Mouse (Mus musculus) ovary, postnatal 10 days (tissue): ENCODE data around the gene Slc35b2.

Experiments
- DNase-seq: peaks from one replicate; pipeline ENCODE4 v3.0.0; 2022; ENCODE audit warnings: low spot score

Gene Slc35b2

DNA sequence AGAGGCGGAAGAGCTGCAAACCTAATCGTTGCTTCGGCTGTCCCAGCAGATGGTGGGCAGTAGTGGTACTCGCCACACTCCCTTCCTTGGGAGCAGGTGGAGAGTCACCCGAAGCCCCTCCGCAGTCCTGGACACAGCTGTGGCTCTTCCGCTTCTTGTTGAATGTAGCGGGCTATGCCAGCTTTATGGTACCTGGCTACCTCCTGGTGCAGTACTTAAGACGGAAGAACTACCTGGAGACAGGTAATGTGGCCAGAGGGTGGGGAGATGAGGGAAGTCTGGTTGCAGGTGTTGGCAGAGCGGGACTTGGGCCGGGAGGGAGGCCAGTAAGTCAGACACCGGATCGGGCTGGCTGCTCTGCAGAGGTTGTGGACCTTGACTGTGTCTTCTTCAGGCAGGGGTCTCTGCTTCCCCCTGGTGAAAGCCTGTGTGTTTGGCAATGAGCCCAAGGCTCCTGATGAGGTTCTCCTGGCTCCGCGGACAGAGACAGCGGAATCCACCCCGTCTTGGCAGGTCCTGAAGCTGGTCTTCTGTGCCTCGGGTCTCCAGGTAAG lies 934 bp downstream of the Slc35b2 start:
- no peak for DNase-seq

DNA sequence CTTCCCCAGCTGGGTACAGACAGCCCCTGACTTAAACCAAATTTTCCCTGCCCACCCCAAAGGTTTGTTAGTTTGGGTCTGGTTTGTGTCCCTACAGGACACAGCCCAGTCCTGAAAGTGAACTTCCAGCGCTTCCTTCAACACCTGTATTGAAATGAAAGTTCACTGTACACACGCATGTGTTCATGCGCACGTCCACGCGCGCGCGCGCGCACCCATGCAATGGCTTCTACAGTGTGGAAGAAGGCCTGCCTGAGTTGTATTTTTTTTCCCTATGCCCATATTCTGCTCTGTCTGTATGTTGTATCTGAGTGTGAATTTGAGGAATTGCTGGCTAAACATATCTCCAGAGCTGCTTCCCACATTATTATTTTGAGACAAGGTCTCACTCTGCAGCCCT lies 1.4 kb downstream of the Slc35b2 start:
- no peak for DNase-seq

DNA sequence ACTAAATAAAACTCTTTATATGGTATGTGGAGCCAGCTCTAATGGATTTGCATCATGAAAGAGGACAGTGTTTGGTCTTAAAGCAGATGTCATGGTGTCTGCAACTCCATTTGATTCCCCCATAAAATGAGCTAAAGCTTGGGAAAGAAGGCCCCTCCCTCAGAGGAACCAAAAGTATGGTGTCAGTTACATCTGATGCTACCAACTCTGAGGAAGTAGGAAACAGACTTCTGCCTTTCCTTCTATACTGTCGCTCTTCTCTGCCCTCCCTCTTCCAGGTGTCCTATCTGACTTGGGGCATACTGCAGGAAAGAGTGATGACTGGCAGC lies 2.3 kb downstream of the Slc35b2 start:
- no peak for DNase-seq

DNA sequence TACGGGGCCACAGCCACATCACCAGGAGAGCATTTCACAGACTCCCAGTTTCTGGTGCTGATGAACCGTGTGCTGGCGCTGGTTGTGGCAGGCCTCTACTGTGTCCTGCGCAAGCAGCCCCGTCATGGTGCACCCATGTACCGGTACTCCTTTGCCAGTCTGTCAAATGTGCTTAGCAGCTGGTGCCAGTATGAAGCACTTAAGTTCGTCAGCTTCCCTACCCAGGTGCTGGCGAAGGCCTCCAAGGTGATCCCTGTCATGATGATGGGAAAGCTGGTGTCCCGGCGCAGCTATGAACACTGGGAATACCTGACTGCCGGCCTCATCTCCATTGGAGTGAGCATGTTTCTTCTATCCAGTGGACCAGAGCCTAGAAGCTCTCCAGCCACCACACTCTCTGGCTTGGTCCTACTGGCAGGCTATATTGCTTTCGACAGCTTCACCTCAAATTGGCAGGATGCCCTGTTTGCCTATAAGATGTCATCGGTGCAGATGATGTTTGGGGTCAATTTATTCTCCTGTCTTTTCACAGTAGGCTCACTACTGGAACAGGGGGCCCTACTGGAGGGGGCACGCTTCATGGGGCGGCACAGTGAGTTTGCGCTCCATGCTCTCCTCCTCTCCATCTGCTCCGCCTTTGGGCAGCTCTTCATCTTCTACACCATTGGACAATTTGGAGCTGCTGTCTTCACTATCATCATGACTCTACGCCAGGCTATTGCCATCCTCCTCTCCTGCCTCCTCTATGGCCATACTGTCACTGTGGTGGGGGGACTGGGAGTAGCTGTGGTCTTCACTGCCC lies 2.9 kb downstream of the Slc35b2 start:
- DNase-seq = no peak

DNA sequence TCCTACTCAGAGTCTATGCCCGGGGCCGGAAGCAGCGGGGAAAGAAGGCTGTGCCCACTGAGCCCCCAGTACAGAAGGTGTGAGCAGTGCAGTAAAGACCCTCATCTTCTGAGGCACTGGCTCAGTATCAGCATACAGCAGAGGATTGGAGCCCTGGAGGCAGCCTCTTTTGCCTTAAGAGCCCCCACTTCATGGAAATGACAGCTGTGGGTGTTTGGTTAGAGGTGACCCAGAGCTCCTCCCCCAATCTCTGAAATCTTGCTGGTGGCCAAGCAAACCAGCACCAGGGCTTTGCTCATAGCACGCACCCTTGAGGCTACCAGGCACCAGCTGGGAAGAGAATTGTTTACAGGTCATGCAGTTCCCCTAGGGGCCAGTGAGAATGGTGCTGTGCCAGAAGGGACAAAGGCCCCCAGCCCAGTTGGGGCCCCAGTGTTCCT lies 3.5 kb downstream of the Slc35b2 start:
- no peak for DNase-seq

DNA sequence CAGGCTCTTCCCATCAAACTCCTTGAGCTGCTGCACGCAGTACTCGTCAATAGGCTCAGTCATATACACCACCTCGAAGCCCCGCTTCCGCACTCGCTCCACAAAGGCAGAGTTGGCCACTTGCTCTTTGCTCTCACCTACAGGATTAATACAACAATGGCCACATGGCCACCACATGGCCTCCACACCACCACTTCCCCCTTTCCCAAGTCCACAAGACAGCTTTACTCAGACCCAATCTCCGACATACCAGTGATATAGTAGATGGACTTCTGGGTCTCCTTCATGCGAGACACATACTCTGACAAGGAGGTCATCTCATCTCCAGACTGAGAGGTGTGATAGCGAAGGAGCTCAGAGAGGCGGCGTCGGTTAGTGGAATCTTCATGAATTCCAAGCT lies 5.3 kb downstream of the Slc35b2 start:
- DNase-seq = no peak

DNA sequence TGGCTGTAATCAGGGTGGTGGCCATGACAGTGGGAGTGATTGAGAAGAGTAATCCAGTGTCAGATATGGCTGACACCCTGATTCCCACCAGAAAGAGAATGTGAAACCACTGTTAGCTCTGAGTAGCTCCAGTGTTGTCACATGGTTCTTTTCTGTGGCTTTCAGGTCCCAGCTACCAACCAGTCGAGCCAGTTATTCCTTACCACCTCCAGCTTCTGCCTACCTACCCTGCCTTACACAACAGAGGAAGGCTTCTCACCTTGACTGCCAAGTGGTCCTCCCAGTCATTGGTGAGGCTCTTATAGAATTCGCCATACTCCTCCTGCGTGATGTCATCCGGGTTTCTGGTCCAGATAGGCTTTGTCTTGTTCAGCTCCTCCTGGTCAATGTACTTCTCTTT lies 6.3 kb downstream of the Slc35b2 start:
- DNase-seq = no peak

DNA sequence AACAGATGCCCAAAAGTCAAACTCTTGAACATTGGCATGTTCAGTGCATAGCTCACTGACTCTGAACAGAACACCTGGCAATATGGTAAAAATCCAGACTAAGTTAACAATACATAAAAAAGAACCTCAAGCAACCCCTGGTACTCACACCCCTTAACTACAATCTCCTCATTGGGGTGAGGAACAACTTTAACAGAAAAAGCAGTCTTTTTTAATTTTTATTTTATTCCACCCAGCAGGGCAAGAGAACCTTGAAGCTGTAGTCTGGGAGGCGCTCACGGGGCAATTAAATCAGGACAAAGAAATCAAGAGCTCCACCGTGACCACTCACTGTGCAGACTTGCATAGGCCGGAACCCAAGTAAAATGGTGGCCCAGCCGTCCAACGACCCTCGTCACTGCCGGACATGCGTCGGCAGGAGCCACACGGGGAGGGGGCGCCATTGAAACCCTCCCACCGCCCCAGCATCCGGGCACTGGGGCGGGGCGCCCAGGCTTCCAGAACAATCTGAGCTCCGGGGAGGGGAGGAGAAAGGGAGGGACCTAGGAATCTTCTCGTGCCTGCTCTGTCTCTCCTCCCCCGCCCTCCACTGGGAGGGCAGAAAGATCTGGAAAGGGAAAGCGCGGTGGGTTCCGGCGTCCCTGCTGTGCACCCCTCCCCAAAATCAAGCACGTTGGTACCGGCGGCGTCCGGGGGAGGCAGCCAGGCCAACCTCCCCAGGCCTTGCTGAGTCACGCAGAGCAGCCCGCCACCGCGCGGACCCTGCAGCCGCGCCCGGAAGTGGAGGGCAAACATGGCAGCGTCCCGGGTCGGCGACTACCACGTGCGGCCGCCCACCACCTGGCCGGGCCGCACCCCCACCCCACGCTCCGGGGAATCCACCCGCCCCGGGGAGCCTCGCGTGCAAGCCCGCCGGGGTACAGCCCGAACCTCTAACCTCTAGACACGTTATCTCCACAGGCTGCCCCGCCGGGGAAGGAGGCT lies 8.7 kb downstream of the Slc35b2 start:
- DNase-seq = no peak

DNA sequence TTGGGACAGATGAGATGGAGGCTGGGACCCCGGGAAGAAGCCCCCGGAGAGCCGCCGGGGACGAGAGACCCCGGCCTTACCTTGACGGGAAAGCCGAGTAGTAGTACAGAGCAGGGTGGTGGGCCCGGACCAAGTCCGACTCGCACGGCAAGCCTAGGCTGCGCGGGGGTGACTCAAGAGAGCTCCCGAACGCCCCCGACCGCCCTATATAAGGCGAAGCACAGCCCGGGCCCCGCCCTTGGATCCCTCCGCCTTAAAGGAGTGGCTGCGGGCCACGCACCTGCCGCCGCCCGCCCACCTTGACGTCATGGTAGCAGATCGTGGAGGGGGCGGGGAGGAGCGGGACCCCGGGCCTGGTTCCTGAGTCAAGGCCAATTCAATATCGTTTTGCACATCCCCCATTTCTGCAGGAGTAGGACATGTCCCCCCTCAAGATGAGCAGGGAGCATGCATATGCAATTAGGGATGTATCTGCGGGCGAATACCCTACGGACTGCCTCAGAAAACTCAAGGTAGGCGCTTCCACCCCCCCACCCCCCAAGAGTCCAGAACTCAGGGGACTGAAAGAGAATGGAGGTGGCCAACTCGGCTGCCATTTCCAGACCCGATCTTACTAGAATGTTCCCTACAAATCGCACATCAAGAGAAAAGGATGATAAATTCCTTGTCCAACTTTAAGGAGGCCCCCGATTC lies 9.6 kb downstream of the Slc35b2 start, which contains the start of gene Hsp90ab1:
Gene Hsp90ab1 (minus strand): TSS at position 185 of the 693 bp plus-strand sequence.
- DNase-seq = peak; percentile 99

DNA sequence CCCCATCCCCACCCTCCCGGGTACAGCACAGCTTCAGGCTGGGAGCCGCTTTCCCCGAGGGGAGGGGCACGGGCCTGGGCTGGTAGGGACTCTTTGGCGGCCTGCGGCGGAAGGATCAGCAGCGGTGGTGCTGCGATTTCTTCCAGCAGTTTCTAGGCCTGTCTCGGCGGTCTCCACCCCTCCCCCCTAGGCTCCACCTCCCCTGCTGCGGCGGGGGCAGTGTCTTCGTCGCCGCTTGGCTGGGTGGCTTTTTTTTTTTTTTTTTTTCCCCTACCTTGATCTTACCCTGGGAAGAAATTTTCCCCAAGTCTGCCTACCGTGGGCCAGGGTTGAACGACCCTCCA lies 10.1 kb downstream of the Slc35b2 start:
- peak; percentile 93 for DNase-seq

DNA sequence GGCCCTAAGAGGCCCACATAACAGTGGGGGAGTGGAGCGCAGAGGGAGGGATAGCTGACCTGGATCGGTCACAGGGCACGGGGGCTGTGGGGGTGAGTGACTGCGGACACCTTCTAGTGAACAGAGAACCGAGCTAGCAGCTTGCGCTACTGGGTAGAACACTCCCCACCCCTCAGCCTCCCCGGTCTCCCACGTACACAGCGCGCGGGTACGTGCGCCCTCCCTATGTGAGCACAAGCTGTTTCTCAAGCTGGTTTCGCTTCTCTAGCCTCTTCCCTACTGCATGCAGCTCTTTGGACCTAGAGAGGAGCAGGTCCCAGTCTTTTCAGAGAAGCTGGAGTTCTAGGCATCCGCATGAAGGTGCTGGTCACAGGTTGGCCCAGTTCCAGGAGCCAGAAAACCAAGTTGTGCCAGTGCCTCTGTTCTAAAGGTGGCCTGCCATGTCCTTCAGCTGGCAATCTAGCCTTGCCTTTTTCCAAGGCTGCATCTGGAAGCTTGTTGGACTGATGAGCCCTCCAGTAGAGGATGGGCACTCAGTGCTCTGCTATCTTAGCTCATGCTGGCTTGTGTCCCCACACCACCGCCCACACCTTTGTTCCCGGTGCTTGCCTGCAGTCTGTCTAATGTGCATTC lies 10.6 kb downstream of the Slc35b2 start:
- peak; percentile 55 for DNase-seq

DNA sequence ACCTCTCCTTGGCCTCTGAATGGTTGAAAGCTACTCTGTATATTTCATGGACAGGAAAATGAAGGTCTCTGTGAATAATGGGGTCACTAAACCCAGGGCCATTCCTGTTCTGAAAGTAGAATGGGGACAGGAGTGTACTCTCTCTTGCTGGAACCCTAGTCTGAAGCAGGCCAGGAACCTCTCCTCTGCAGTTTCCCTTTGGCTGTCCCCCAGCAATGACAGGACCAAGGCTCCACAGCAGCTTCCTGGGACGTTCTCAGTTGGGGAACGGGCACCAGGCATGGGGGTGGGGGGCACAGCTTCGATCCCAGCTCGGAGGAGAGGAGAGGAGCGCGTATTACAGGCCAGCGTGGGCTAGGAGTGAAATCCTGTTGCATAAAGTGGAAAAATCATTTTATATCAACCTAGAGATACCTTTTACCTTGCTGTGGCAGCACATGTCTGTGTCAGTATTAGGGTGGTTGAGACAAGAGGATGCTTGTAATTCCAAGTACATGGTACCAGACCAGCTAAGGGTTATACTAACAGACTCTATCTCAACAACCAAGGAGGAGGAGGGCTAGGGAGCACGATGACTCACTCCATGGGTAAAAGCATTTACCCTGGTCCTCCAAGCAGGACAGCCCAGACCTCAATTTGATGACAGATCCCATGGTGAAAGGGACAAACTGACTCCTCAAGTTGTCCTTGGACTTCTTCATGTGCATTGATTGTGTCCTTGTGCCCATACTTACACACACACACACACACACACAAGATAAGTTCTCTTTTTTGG lies 11.6 kb downstream of the Slc35b2 start:
- DNase-seq = no peak

DNA sequence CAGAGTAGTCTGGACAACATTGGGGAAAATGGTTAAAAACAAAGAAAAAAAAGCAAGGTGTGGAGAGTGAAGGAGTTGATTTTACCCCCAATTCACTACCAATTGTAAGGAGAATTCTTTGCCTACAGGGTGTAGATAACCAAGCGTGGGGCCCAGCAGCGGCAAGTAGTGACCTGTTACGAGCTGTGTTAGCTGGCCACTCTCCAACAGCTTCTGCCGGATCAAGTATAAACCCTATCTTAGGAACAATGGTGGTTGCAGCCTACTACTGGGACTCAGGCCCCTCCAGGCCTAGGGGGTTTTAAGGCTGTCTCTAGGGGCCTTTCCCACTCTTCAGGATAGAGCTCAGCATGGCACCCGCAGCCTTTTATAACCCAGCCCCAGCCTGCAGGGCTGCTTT lies 14.6 kb downstream of the Slc35b2 start:
- no peak for DNase-seq

DNA sequence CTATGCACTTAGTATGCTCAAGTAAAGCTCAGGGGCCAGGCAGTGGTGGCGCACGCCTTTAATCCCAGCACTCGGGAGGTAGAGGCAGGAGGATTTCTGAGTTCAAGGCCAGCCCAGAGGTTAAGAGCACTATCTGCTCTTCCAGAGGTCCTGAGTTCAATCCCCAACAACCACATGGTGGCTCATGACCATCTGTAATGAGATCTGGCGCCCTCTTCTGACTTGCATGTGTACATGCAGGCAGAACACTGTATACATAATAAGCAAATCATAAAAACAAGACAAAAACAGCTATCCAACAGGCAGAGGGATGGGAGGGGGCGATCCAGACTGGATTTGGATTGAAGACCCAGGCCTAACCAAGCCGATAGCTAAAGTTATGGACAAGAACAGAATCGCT lies 15.2 kb downstream of the Slc35b2 start:
- DNase-seq = no peak

DNA sequence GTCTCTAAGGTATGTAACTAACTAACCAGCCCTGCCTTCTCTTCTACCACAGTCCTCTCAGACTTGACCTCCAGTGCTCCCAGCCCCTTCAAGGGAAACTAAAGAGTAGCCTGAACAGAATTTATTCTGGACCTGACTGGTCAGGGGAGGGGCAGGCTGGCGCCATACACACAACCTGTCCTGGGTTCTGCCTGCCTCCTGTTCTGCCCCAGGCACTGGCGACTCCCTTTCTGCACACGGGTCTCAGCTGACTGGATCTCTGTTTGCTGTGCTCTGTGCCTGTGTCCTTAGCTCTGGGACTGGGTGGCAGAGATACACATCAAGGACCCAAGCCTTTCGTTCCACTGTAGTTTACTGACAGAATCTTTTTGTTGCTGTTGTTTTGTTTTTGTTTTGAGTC lies 15.9 kb downstream of the Slc35b2 start:
- no peak for DNase-seq

DNA sequence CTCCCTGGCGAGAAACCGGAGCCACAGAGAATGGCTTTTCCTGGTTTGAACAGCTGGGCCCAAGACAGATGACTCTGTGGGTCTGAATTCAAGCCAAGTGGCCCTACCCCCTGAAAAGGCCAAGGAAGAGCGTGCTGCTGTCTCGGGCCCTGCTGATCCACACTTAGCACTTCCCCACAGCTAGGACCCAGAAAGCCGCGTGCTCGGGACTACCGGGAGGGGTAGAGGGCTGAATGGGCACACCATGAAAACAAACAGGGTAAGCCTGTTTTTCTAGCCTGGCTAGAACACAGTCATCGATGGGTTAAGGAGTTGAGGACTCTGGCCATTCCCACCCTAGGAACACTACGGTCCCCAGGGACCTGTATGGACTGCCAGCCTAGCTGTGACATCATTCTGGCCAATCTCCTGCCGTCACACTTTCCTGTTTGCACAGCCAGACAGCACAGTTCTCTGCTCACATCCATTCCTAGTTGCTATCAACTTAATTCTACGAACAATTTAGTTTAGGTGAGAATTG lies 17.3 kb downstream of the Slc35b2 start:
- DNase-seq = no peak

DNA sequence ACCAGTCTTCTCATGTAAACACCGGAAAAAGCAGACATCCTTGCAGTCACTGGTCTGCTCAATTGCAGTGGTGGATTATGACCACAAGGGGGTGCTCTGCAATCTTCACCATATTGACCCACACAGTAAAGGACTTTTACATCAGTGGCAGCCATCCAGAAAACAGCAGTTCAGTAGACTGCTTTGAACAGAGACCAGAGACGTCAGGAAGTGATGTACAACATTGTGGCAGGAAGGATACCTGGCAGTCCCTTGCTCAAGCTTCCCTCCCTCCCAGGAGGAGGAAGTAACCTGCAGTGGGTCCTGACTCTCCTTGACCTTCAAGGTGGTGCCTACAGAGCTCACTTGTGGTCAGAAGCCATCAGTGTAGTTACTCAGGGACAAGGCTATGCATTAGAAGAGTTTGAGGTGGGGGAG lies 17.9 kb downstream of the Slc35b2 start:
- no peak for DNase-seq

DNA sequence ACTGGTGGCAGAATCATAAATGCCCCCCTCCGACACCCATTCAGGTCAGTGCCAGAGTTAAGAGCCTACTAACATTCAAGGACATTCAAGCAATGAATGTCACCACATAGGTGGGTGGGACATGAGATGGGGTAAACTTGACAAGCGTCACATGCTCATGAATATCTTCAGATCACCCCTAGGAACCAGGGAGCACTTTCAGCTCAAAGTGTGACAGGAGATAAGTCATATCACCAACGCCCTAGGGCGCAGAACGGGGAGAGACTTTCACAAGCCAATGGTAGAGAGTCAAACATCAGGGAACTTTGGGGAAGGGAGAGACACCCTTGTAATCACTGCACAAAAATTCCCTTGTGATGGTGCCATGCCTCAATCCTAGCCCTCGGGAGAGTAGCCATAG lies 18.5 kb downstream of the Slc35b2 start:
- no peak for DNase-seq

DNA sequence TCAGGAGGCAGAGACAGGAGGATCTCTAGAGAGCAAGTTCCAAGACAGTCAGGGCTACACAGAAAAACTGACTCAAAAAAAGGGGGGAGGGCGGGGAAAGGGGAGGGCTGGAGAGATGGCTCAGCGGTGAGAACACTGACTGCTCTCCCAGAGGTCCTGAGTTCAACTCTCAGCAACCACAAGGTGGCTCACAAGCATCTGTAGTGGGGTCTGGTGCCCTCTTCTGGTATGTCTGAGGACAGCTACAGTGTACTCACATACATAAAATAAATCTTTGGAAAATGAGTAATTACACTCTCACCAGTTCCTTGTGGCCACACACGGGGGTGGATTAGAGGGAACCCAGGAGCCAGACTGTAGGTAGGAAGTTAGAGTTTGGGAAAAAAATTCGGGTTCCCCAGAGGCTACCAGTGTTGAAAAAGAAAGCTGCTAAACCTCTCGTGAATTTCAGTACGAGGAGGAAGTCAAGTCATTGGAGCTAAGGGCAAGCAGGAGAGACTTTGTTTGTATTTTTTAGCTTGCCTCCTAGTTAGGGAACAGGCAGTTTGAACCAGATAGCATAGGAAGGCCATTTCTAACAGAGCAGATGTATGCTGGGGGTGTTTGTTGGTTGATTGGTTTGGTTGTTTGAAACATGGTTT lies 19.2 kb downstream of the Slc35b2 start:
- no peak for DNase-seq
